In the genomic region with DNA sequence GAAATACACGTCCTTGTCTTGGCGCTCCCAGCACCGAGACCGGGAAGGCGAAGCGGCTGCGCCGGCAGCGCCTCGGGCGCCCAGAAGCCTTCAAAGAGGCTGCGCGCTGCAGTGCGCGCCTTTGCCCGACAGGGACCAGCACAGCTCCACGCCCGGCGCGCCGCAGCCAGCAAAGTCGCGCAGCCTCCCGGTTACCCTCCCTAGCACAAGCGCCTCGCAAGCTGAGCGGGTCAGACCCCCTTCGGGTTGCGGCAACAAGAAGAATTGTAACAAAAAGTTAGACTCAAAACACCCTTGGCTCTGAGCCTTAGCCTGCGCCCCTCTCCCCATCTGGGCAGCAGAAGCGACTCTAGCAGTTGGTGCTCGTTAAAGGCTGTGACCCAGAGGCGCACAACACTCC, we compare ENCODE assay signal across 7 mouse cellular contexts. TPM values are rescaled to one million over a fixed set of nuclear protein-coding genes. Genes with fewer than 3 reads are reported as not detected.
DNase-seq lines count a peak whose midpoint lies in the region; ATAC-seq lines count a peak whose summit lies in the region.

No protein-coding gene starts in this region.

- WGBS in intestine, embryonic 15.5 days, result under 1% methylated on average over 33 of the region's 33 CpGs
- under 1% methylated on average over 33 of the region's 33 CpGs for WGBS in limb, embryonic 13.5 days
- under 1% methylated on average over 33 of the region's 33 CpGs for WGBS in midbrain, embryonic 14.5 days

- peak; percentile 85 for DNase-seq in adrenal gland, postnatal 10 days
- peak; percentile 89 for DNase-seq in embryo, embryonic 10.5 days (ENCODE audit: low spot score)
- peak; percentile 60 to 82 for DNase-seq in gastrocnemius, postnatal 4 days (ENCODE audit: low spot score in 2 of 2)
- DNase-seq in midbrain, embryonic 14.5 days, result peak; percentile 95
- DNase-seq in spleen, adult 12 weeks (ENCODE audit: low spot score), result peak; percentile 45

- H3K27me3 ChIP-seq in intestine, embryonic 15.5 days (replicated peaks), result peaks cover 59% of the 10 kb centered on the region
- peaks cover 56% of the 10 kb centered on the region for H3K27me3 ChIP-seq in limb, embryonic 13.5 days
- peaks cover 40% of the 10 kb centered on the region; the same call in 1 of the 2 replicates for H3K27me3 ChIP-seq in midbrain, embryonic 14.5 days (ENCODE audit: control insufficient read depth, insufficient read depth, low read length)

- H3K27ac ChIP-seq in intestine, embryonic 15.5 days, result no peak overlapping the region
- peak overlapping the region; percentile 84; the same call in 1 of the 2 replicates for H3K27ac ChIP-seq in limb, embryonic 13.5 days
- H3K27ac ChIP-seq in midbrain, embryonic 14.5 days (replicated peaks; ENCODE audit: low read depth, low read length), result peak overlapping the region; percentile 72

- peaks cover 50% of the 10 kb centered on the region for H3K4me1 ChIP-seq in intestine, embryonic 15.5 days (replicated peaks)
- H3K4me1 ChIP-seq in limb, embryonic 13.5 days, result peaks cover 74% of the 10 kb centered on the region
- peaks cover 22% of the 10 kb centered on the region; the same call in 1 of the 2 replicates for H3K4me1 ChIP-seq in midbrain, embryonic 14.5 days (ENCODE audit: control insufficient read depth, insufficient read depth, low read length)

- H3K9ac ChIP-seq in intestine, embryonic 15.5 days, result peak overlapping the region; percentile 65
- H3K9ac ChIP-seq in limb, embryonic 13.5 days, result peak overlapping the region; percentile 90
- H3K9ac ChIP-seq in midbrain, embryonic 14.5 days (replicated peaks; ENCODE audit: low read length), result peak overlapping the region; percentile 67

- H3K4me3 ChIP-seq in intestine, embryonic 15.5 days (replicated peaks), result peak overlapping the region; percentile 63
- peak overlapping the region; percentile 80 for H3K4me3 ChIP-seq in limb, embryonic 13.5 days
- peak overlapping the region; percentile 65 for H3K4me3 ChIP-seq in midbrain, embryonic 14.5 days (replicated peaks; ENCODE audit: low read depth, low read length)

- H3K36me3 ChIP-seq in intestine, embryonic 15.5 days, result no peaks in the 10 kb centered on the region
- no peaks in the 10 kb centered on the region for H3K36me3 ChIP-seq in limb, embryonic 13.5 days
- no peaks in the 10 kb centered on the region for H3K36me3 ChIP-seq in midbrain, embryonic 14.5 days (ENCODE audit: control insufficient read depth, insufficient read depth, low read length)

- ATAC-seq in intestine, embryonic 15.5 days, result peak; percentile 54
- ATAC-seq in limb, embryonic 13.5 days (ENCODE audit: low FRiP score, low read depth), result peak; percentile 48
- peak; percentile 73 for ATAC-seq in midbrain, embryonic 14.5 days (ENCODE audit: low FRiP score, low TSS enrichment)

- H3K4me2 ChIP-seq in intestine, embryonic 15.5 days (replicated peaks), result peak overlapping the region; percentile 96
- H3K4me2 ChIP-seq in limb, embryonic 13.5 days (replicated peaks), result peak overlapping the region; percentile 87
- peak overlapping the region; percentile 91 for H3K4me2 ChIP-seq in midbrain, embryonic 14.5 days (ENCODE audit: low read length)

- no peaks in the 10 kb centered on the region for H3K9me3 ChIP-seq in intestine, embryonic 15.5 days
- H3K9me3 ChIP-seq in limb, embryonic 13.5 days, result no peaks in the 10 kb centered on the region
- H3K9me3 ChIP-seq in midbrain, embryonic 14.5 days (ENCODE audit: control insufficient read depth, low read length), result no peaks in the 10 kb centered on the region

RNA-seq across cellular contexts. Expression of a gene that starts 1.6 kb away (rescaled TPM):
- total RNA-seq in adrenal gland, postnatal 10 days (2021), result 1 to 10 TPM; 5.4 to 9.6 TPM
- total RNA-seq in gastrocnemius, postnatal 4 days (2021), result 1 to 10 TPM in 1 of 2 experiments, under 1 TPM in 1; 0.96 to 1.8 TPM
- 4.6 and 5.7 TPM in 2 replicates for polyA plus RNA-seq in intestine, embryonic 15.5 days (2015; fragmentation: Nextera tagmentation; extraction: Ambion mirVana)
- polyA plus RNA-seq in limb, embryonic 13.5 days (2015; fragmentation: Nextera tagmentation; extraction: Ambion mirVana), result 25.6 and 26.1 TPM in 2 replicates
- polyA plus RNA-seq in midbrain, embryonic 14.5 days (2014; fragmentation: Nextera tagmentation; extraction: Ambion mirVana), result 12.6 and 18.0 TPM in 2 replicates

Comparison
In these comparisons a context has a peak if more than half of its experiments do, and no peak if none do; other contexts are left out.
1. DNase-seq: peak in every context shown above with its lines; median percentile 95 in midbrain, embryonic 14.5 days; 89 in embryo, embryonic 10.5 days; 85 in adrenal gland, postnatal 10 days; 71 in gastrocnemius, postnatal 4 days; 45 in spleen, adult 12 weeks.